Mouse (Mus musculus) frontal cortex, adult (tissue): ENCODE measurements around the gene Gria4.
"Not testable (repeated sequence)": the region's sequence is repeated elsewhere in the genome, so short reads cannot be mapped to it uniquely, and the experiment has no call there.

Source experiments
- ATAC-seq: cut with Nextera tagmentation; 2 replicates; pipeline ENCODE4 v1.9.2; 2017; ENCODE audit warnings: mild to moderate bottlenecking, moderate library complexity, mixed read lengths; ENCODE audit not compliant: low TSS enrichment

The Gria4 gene

DNA sequence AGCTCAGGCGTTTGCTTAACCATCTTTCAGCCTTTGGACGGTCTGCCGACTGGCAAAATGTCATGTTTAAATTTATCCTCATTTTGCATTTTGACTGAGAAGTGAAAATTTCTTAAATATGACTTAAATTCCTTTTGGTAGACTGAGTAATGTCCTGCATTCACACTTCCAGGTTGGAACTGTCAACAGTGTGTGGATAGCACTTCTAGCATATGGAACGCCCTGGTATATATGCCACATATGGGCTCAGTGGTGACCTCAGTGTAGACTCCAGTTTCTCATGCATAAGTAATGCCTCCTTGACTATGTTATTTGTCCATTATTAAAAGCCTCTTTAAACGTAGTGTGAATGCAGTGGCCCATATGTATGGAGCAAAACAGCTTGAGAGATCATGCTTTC, 222.4 kb downstream of the Gria4 start:
- ATAC-seq, result peak; percentile 97

DNA sequence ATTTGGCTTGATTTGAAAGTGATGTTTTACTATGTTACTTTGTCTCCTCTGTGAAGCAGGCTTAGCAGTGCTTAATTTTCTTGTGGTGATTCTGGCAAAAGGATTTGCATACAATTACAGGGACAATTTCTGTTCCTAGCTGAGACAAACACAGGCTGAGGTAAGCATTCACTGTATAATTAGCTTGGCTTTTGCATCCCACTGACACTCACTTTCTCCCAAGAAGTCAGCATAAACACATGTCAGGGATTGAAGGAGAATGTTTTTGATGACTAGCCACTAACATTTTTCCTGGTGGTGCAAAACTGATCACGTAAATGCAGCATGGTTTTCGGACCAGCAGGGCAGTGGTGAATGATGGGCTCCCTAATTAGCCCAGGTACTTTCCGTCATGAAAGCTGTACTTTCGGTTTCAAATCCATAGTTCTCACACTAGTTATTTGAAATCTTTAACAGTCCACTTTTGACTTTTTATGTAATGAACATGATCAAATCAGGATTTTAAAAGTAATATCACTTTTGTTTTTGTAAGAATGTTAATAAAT, 240.5 kb downstream of the Gria4 start:
- no peak for ATAC-seq

DNA sequence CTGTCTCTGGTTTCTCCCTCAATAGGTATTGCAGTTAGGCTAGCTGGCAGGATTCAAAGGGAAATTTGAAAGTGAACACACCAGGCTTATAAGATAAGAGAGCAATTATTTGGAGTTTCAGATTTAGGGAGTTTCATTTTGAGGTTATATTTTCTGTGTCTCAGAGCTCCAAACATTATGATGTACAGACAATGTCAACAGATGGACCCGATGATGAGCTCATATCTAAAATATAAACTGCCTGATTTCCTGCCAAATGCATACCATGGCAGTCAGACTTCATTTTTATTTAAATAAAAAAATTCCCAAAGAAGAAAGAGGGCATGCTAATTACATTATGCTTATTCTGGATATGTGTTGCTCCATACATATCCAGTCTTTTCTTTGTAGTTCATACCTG, 256.8 kb downstream of the Gria4 start:
- peak; percentile 78 for ATAC-seq

DNA sequence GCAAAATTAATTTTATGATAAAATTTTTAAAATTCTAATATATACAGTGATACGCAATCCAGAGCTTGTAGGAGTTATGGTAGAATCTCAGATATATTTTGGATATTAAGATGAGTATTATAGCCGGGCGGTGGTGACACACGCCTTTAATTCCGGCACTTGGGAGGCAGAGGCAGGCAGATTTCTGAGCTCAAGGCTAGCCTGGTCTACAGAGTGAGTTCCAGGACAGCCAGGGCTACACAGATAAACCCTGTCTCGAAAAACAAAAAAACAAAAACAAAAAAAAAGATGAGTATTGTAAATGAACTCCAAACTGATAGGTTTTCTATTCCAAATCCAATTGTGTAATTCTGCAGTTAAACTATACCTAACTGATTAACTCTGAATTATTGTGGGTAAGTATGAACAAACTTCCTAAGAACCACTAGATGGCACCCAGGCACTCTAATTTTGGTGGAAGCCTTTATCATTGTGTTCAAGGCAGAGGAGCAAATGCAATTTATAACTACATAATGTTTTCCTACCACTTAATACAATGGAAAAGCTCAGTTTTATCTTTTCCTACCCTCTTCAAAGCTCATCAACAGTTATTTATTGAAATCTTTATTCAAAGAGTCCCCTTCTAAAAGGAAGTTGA, 259.4 kb downstream of the Gria4 start:
- ATAC-seq, result peak; percentile 80

DNA sequence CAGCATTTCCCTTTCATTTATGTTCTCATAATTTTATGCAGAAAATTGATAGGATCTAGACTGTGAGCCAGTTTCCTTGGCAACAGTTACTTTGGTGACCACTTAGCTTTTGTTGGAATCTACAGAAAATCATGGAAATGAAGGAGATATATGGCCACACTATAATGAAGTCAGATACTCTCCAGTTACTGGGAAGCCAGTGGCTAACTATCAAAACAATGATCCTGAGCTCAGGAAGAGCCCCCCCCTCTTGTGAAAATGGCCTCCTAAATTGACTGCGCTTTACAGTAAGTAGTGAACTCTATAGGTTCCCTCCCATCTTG, 281.5 kb downstream of the Gria4 start:
- peak; percentile 72 for ATAC-seq

DNA sequence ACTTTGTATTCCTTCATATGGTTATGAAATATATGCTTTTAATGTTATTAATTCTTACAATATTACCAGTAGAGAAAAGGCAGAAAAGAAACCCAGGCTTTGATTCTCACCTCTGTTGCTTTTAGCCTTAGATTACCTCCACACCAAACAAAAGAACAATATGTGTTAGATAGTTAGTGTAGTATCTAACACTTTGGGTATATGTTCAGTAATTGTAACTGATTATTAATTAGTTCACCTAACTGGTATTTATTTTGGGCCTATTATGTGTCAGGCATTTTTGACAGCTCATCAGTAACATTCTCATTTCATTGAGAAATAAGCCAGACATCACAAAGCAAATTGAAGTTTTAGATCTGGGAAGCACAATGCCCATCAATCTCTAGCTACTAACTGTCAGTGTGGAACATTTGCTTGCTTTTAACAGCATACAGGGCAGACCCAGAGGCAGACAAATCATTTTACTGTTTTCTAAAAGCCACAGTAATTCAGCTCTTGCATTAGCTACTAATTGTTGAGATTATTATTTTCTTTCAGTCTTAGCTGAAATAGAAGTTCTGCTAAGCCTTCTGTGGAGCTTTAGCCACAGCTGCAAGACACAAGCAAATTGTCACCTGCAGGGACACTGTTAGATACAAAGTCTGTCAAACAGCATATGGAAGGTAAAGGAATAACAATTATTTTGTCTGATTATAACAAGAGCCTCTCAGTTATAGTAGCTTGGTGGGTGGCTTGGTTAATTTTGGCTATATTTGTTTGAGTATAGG, 282.1 kb downstream of the Gria4 start:
- ATAC-seq, result peak; percentile 52; the same call in 1 of the 2 replicates

DNA sequence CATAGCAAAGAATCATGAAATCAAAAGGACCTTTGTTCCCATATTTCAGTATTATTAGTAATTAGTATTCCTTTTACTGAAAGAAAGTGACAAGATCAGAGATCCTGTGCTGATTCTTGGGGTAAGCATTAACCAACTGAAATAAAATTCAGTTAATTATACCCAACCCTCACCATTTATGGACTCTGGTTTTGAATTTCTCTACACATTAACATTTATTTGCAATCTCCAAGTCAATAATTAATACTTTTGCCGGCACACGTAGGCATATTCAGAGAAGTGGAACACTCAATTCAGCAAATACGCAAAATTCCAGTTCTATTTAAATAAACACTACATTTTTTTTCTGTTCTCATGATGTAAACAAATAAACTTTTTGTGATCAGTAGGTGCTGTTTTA, 289.9 kb downstream of the Gria4 start:
- ATAC-seq, result no peak

DNA sequence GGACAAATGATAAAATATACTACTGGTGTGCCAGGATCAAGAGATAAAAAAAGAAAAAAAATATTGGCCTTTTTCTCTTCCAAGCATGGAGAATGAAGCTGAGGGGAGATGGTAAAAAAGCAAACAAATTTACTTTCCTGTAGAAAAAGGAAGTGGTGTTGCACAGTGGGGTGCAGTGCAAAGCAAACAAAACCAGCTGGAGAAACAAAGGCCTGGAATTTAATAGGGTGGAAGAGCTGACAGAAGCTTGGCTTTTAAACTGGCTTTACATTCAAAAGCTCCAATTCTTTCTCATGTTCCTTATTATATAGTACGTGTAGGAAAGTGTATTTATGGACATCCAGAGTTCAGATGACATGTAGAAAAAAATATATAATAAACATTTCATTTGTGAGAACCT, 290.9 kb downstream of the Gria4 start:
- no peak for ATAC-seq

DNA sequence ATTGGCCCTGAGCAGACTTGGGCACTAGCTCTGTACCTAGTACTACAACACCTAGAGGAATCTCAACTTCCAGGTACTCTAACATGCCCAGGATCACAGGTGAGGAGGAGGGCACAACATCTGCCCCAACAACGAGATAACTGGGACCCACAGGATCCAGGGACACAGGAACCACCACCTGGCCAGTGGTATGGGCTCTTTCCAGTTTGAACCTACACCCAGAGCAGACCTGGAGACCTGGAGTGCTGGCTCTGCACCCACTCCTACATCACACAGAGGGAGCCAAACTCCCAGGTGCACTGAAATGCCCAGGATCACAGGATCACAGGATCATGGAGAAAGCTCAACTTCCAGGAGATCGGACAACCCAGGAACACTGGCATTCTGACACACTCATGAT, 309.6 kb downstream of the Gria4 start:
- ATAC-seq, result no peak

DNA sequence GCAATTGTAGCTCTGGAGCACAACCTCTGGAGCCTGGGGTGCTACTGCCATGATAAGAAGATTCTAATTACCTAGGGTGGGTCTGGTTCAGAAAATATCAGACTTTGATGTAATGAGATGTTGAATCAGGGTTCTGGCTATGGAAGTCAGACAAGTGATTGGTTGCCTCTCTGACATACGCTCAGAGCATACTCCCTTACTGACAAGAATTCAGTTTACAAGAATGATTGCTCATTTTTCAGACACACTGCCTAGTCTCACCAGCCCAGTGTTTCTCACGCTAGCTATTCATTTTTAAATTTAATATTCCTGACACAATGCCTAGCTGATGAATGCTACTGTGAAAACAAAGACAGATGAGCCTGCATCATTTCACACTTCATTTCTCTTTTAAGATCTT, 311.5 kb downstream of the Gria4 start:
- ATAC-seq, result no peak

DNA sequence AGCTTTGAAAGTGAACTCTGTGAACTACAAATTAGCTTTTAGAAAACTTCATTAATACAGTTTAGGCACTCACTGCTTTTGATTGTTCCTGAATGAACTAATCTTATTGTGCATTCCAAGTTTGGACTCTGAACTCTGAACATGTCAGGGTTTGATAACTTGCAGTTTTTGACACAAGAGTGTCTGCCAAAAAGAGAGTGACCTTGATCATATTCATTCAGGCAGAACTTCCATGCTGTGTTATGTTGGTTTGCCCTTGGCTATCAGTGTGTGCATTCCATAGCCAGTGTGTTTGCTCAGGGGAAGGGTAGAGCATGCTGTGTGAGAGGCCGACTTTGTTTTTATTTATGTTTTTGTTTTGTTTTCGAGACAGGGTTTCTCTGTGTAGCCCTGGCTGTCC, 325.2 kb downstream of the Gria4 start:
- ATAC-seq, result no peak

DNA sequence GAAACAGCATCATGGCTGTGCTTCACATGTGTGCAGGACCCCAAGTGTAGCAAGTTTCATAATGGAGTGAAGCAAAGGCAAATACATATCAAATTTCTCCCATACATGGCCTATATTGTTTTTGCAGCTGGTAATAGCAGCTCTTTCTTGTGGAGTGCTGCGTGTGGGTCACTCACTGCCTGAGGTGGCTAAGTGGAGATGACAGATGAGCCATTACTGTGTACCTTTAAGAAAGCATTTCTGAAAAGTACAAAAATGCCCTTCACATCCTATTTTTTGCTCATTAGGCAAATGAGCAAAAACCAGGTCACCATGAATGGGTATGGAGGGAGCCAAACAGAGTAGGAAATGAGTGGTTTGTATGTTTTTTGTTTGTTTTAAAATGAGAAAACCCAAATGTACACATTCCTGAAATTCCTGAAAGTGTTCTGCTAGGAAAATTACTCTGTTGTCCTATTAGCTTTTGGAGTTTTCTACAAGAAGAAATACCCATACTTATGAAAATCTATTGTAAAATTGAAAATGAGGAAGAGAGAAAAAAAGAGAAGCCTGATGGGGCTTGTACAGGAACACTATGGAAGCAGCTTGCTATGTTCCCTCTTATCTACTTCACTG, 336.5 kb downstream of the Gria4 start:
- ATAC-seq, result no peak

DNA sequence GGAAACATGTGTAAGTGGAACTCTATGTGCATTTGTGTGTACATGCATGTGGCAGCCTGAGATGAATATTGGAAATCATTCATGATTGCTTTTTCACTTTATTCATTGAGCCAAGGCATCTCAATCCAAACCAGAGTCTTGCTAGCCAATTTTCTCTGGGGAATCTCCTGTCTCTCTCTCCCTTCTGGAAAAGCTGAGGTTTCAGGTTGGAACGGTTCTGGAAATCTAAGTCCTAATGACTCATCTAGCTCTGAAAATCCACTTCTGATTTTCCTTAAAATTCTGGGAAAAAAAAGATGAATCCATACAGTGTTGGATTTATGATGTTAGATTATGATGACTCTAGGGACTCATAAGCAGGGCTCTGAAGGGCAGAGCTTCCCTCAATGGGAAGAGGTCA, 337.8 kb downstream of the Gria4 start:
- ATAC-seq, result peak; percentile 65

DNA sequence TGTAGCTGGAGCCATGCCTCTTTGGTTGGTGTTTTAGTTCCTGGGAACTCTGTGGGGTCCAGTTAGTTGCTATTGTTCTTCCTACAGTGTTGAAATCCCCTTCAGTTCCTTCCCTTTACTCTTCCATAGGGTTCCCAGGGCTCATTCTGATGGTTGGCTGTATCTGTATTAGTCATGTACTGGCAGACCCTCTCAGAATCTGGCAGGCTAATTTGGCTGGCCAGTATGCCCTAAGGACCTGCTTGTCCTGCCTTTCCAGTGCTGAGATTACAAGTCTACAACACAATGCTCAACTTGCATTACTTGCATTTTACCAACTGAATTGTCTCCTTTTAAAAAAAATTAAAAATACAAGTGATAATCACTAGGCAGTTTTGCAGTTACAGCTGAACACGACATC, 338.4 kb downstream of the Gria4 start:
- ATAC-seq, result no peak

DNA sequence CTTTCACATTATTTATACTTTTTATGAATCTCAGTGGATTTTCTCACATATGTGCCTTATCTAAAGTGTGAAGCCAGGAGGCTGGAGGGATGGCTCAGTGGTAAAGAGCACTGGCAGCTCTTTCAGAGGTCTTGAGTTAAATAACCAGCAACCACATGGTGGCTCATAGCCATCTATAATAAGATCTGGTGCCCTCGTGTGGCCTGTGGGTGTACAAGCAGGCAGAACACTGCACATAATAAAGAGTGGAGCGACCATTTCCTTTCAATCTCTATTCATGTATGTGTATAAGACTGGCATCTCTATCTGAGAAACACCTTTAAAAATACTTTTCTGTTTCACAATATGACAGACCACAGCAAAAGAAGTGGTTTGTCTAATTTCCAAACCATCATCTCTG, 353.1 kb downstream of the Gria4 start:
- ATAC-seq, result no peak

DNA sequence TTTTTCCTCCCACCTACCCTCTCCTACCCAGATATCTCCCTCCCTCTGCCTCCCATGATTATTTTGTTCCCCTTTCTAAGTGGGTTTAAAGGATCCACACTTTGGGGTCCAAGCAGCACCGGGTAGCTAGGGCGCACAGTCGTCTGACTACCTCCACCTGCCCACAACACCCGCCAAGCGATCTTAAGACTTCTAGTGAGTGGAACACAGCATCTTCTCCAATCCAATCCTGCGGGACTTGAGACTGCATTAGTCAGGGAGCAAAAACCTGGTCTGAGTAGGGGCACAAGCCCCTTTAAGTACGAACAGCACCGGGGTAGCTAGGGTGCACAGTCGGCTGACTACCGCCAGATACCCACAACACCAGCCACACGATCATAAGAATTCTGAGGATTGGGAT, 395.2 kb downstream of the Gria4 start:
- ATAC-seq, result not testable (repeated sequence)

DNA sequence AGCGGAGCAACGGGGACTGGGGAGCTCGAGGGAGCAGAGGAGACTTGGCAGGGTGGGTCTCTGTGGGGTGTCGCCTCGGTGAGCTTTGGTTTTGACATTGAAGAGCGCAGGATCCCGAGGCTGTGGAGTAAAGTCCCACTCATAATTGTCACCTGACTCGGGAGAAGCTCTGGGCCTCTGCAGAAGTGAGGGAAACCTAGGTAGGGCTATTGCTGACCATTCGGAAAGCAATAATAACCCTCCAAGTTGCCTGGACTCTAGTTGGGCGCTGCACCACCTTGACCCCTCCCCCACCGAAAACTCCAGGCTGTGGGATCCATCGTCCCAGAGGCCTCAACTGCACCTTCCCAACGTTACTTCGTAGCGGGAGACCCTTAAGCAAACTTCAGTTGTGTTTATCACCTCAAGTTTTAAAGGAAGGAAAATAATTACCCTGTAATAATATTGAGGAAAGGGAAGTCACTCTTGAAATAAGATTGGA, 419.4 kb downstream of the Gria4 start:
- ATAC-seq, result no peak; the same call in 1 of the 2 replicates

DNA sequence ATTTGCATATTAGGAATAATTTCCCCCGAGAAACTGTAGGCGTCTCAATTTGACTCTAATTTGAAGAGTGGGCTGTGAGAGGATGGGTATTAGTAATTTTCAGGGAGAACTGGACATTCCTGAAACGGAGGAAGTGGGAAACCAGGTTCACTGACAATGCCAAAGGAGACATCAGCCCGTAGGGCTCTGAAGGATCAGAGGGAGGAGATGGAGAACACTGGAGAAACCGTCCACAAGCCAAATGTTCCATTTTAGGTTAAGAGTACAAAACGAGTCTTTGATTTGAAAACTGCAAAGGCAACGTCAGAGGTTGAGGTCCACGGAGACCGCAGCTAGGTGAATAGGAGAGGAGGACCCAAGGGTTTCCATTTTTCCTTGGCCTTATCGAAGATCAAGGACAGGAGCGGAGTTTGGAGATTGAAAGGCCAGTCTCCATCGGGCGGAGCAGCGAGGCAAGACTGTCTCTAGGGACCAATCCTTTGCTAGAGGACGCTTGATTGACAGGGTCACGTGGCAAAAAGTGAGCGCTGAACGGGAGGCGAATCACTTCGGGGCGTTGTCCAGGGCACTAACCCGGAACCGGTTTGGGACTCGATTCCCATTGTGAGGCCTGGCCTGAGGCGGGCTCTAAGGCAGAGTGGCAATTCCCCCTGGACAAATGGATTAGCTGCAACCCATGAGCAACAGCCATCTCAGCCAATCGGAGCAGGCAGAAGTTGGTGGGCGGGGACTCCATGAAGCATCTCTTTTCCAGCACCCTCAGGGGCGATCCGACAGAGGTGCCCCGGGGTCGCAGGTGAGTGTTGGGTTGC, 420.0 kb downstream of the Gria4 start, which contains the start of gene Msantd4:
Gene Msantd4, plus strand, starts transcription at position 735 of the 812 bp plus-strand sequence.
- peak; percentile 99 for ATAC-seq
